Mouse (Mus musculus): ENCODE results near the gene Fam53b. TPM values are rescaled to one million over a fixed set of nuclear protein-coding genes. Genes with fewer than 3 reads are reported as not detected.

Gene Fam53b
- polyA plus RNA-seq, 1 experiment from 2014 or later: 31.2 TPM

DNA sequence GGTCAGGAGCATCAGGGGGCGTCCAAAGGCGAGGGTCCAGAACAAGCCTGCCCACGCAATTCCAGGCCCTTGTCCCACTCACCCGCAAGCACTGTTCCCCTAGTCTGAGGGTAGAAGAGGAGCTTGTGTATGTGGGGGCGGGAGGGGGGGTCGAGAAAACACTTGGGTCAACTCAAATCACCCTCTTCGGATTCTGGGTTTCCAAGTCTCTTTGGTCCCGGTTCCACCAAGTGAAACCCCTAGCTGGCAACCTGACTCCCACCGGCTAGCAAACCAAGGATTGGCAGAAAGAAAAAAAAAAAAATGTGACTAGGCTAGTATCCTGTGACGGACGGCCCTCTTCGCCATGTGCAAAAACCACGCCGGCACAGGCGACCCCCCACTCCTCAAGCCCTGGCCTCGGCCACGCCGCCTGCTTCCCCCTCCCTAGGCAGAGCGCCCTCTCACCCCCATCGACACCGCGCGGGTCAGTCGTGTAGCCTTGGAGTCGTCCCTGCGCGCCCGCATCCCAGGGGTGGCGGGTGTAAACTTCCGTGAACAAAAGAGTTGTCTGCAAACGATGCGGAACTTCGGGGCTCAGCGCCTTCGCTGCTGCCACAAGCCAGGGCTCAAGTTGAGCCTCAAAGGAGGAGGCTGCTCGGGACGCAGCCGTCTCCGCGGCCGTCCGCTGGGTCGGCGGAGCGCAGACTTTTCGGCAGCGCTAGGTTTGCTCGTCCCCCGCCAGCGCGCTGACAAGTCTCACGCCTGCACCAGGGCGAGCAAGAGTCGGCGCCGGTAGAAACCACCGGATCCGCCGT, 869 bp downstream of the Fam53b start:
- H3K36me3 ChIP-seq (ENCODE audit: insufficient read depth, low read length): no peaks in the 10 kb centered on the region
- under 1% methylated on average over 55 of the region's 59 CpGs for WGBS
- no peaks in the 10 kb centered on the region for H3K9me3 ChIP-seq (ENCODE audit: low read length)
- H3K27ac ChIP-seq (ENCODE audit: low read length): peak overlapping the region; percentile 95
- no peaks in the 10 kb centered on the region for H3K27me3 ChIP-seq (replicated peaks; ENCODE audit: insufficient read depth, low read length)
- H3K9ac ChIP-seq (replicated peaks; ENCODE audit: low read depth): peak overlapping the region; percentile 79
- ATAC-seq (peak; percentile 8), DNase-seq (ENCODE audit: low spot score) (peak; percentile 46)
- peak overlapping the region; percentile 79 for H3K4me3 ChIP-seq (ENCODE audit: low read depth, low read length)
- H3K4me1 ChIP-seq (ENCODE audit: insufficient read depth, low read depth, low read length): peaks cover 25% of the 10 kb centered on the region
- H3K4me2 ChIP-seq (replicated peaks; ENCODE audit: low read depth, low read length): peak overlapping the region; percentile 89
- TF ChIP-seq CTCF (IDR thresholded peaks at IDR 0.05) (no peak), EP300 (IDR thresholded peaks at IDR 0.05) (no peak)

GRCm38 (mm10) chr7:132811716-132812618, 1.7 kb downstream of the Fam53b start:
- H3K4me1 ChIP-seq (ENCODE audit: insufficient read depth, low read depth, low read length): peaks cover 28% of the 10 kb centered on the region
- TF ChIP-seq CTCF (IDR thresholded peaks at IDR 0.05): peak; percentile 36
- TF ChIP-seq EP300 (IDR thresholded peaks at IDR 0.05): peak; percentile 59
- H3K36me3 ChIP-seq (ENCODE audit: insufficient read depth, low read length): no peaks in the 10 kb centered on the region
- H3K27me3 ChIP-seq (replicated peaks; ENCODE audit: insufficient read depth, low read length): no peaks in the 10 kb centered on the region
- no peaks in the 10 kb centered on the region for H3K9me3 ChIP-seq (ENCODE audit: low read length)
- WGBS: 14% methylated on average over 23 of the region's 23 CpGs
- H3K9ac ChIP-seq (replicated peaks; ENCODE audit: low read depth): peak overlapping the region; percentile 79
- peak overlapping the region; percentile 89 for H3K4me2 ChIP-seq (replicated peaks; ENCODE audit: low read depth, low read length)
- peak overlapping the region; percentile 79 for H3K4me3 ChIP-seq (ENCODE audit: low read depth, low read length)
- DNase-seq (ENCODE audit: low spot score): peak; percentile 85
- no peak for ATAC-seq
- peak overlapping the region; percentile 95 for H3K27ac ChIP-seq (ENCODE audit: low read length)

DNA sequence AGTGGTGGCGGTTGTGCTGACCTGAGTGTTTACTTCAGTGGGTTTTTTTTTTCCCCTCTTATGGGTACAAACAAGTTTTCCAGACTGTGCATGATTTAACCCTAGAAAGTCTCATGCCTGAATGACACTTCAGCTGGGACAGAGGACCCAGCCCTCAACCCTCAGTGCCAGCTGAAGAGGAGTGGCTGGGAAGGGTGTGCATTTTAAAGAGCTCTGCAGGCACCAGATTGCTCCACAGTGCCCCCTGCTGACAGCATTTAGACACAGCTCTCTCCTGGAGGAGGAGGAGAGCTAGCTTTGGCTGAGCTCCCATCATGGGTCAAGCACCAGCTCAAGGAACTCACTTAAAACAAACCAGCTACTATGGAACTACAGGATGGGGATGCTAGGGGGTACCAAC, 2.8 kb downstream of the Fam53b start:
- Histone ChIP-seq H3K4me1 (ENCODE audit: insufficient read depth, low read depth, low read length) (peaks cover 28% of the 10 kb centered on the region), H3K9me3 (ENCODE audit: low read length) (no peaks in the 10 kb centered on the region), H3K36me3 (ENCODE audit: insufficient read depth, low read length) (no peaks in the 10 kb centered on the region), H3K27ac (ENCODE audit: low read length) (peak overlapping the region; percentile 95), H3K4me3 (ENCODE audit: low read depth, low read length) (peak overlapping the region; percentile 79; the same call in 1 of the 2 replicates), H3K9ac (replicated peaks; ENCODE audit: low read depth) (no peak overlapping the region), H3K4me2 (replicated peaks; ENCODE audit: low read depth, low read length) (peak overlapping the region; percentile 89), H3K27me3 (replicated peaks; ENCODE audit: insufficient read depth, low read length) (no peaks in the 10 kb centered on the region)
- TF ChIP-seq CTCF (IDR thresholded peaks at IDR 0.05): peak; percentile 93
- TF ChIP-seq EP300 (IDR thresholded peaks at IDR 0.05): peak; percentile 83
- 42% methylated on average over 1 of the region's 1 CpGs for WGBS
- ATAC-seq (peak; percentile 60), DNase-seq (ENCODE audit: low spot score) (peak; percentile 95)

- Histone ChIP-seq H3K27me3 (replicated peaks; ENCODE audit: insufficient read depth, low read length) (no peaks in the 10 kb centered on the region), H3K27ac (ENCODE audit: low read length) (peak overlapping the region; percentile 76), H3K4me2 (replicated peaks; ENCODE audit: low read depth, low read length) (peak overlapping the region; percentile 89), H3K4me3 (ENCODE audit: low read depth, low read length) (no peak overlapping the region), H3K9me3 (ENCODE audit: low read length) (no peaks in the 10 kb centered on the region), H3K4me1 (ENCODE audit: insufficient read depth, low read depth, low read length) (peaks cover 28% of the 10 kb centered on the region), H3K36me3 (ENCODE audit: insufficient read depth, low read length) (no peaks in the 10 kb centered on the region), H3K9ac (replicated peaks; ENCODE audit: low read depth) (no peak overlapping the region)
- 21% methylated on average over 6 of the region's 6 CpGs for WGBS
- ATAC-seq (peak; percentile 9; the same call in 1 of the 2 replicates), DNase-seq (ENCODE audit: low spot score) (peak; percentile 73)
- TF ChIP-seq CTCF (IDR thresholded peaks at IDR 0.05) (no peak), EP300 (IDR thresholded peaks at IDR 0.05) (no peak)
Measured at GRCm38 (mm10) chr7:132810368-132810767, 3.3 kb downstream of the Fam53b start.

DNA sequence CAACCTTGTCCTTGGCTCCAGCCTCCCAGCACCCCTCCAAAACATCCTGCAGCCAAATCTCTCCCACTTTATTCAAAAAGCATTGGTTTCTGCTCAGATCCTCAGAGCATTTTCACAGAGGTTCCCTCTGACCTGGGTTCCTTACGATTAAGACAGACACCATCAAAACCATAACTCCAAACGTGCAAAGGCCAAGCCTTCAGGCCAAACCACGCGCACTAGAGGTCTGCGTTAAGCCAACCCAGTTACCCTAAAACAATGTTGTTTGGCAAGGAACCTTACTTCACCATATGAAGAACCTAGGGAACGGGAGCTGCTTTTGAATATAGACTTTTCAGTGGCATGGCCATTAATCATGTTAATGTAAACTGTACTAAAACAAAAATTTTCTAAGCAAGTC, 4.0 kb downstream of the Fam53b start:
- TF ChIP-seq EP300 (IDR thresholded peaks at IDR 0.05) (no peak), CTCF (IDR thresholded peaks at IDR 0.05) (no peak)
- ATAC-seq (no peak), DNase-seq (ENCODE audit: low spot score) (no peak)
- H3K4me2 ChIP-seq (replicated peaks; ENCODE audit: low read depth, low read length): no peak overlapping the region; the same call in 1 of the 2 replicates
- H3K9me3 ChIP-seq (ENCODE audit: low read length): no peaks in the 10 kb centered on the region
- H3K9ac ChIP-seq (replicated peaks; ENCODE audit: low read depth): no peak overlapping the region
- H3K27me3 ChIP-seq (replicated peaks; ENCODE audit: insufficient read depth, low read length): no peaks in the 10 kb centered on the region
- no peaks in the 10 kb centered on the region for H3K36me3 ChIP-seq (ENCODE audit: insufficient read depth, low read length)
- H3K27ac ChIP-seq (ENCODE audit: low read length): peak overlapping the region; percentile 76
- H3K4me1 ChIP-seq (ENCODE audit: insufficient read depth, low read depth, low read length): peaks cover 28% of the 10 kb centered on the region
- H3K4me3 ChIP-seq (ENCODE audit: low read depth, low read length): no peak overlapping the region
- WGBS: 32% methylated on average over 6 of the region's 6 CpGs

All from lung, postnatal 0 days (tissue).